Mouse (Mus musculus): ENCODE results near the gene Ugt2a1.
"Not testable (repeated sequence)": the region's sequence is repeated elsewhere in the genome, so short reads cannot be mapped to it uniquely, and the experiment has no call there.

DNA sequence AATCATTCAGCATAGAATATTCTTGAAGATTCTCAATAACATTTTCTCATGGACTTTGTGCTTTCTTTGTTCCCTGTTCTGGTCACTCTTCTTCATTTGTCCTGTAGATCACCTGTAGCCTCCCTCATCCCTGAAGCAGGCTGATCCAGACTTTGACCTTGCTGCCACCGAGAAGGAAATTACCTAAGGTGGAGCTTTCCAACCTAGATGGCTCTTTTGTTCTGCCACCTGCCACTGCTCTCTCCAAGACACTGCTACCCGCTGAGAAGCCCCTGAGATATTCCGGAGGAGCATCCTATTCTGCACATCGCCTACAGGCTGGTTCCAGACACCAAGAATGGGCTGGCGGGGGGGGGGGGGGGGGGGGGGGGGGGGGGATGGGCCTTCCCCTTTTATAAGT, 38.2 kb downstream of the Ugt2a1 start:
- TF ChIP-seq EP300 (IDR thresholded peaks at IDR 0.05; ENCODE audit: insufficient read depth, low read depth, low read length), result peak; percentile 65; the same call in 1 of the 2 replicates
- not testable (repeated sequence) for TF ChIP-seq POLR2A (IDR thresholded peaks at IDR 0.05; ENCODE audit: insufficient read depth, low read length)

All from ES-Bruce4 (cell line).